Mouse (Mus musculus): ENCODE measurements around the gene Srarp.

The Srarp gene

GRCm38 (mm10) chr4:141456193-141456938 lies 20.5 kb upstream of the Srarp start:
- DNase-seq (ENCODE audit: low spot score in 2 of 2), result no peak

GRCm38 (mm10) chr4:141455526-141455925 lies 19.6 kb upstream of the Srarp start:
- no peak for DNase-seq (ENCODE audit: low spot score in 2 of 2)

GRCm38 (mm10) chr4:141454581-141455350 lies 18.9 kb upstream of the Srarp start:
- no peak for DNase-seq (ENCODE audit: low spot score in 2 of 2)

GRCm38 (mm10) chr4:141451916-141452450 lies 16.1 kb upstream of the Srarp start:
- DNase-seq (ENCODE audit: low spot score in 2 of 2), result no peak

- DNase-seq (ENCODE audit: low spot score in 2 of 2), result no peak
These were observed 15.3 kb upstream of the Srarp start for GRCm38 (mm10) chr4:141451251-141451650.

- no peak for DNase-seq (ENCODE audit: low spot score in 2 of 2)
These were observed 10.3 kb upstream of the Srarp start for GRCm38 (mm10) chr4:141446211-141446610.

GRCm38 (mm10) chr4:141445328-141445720 lies 9.4 kb upstream of the Srarp start:
- DNase-seq (ENCODE audit: low spot score in 2 of 2), result no peak

GRCm38 (mm10) chr4:141444451-141445327 lies 8.8 kb upstream of the Srarp start, which contains the start of gene Zbtb17:
Zbtb17 (plus strand) TSS chr4:141444654.
- DNase-seq (ENCODE audit: low spot score in 2 of 2), result peak; percentile 80 to 89

- no peak for DNase-seq (ENCODE audit: low spot score in 2 of 2)
These were observed 7.9 kb upstream of the Srarp start for GRCm38 (mm10) chr4:141443641-141444429.

GRCm38 (mm10) chr4:141440877-141441276 lies 5.0 kb upstream of the Srarp start:
- no peak for DNase-seq (ENCODE audit: low spot score in 2 of 2)

- DNase-seq (ENCODE audit: low spot score in 2 of 2), result no peak
These were observed 3.3 kb upstream of the Srarp start for GRCm38 (mm10) chr4:141439083-141439803.

GRCm38 (mm10) chr4:141433191-141433590 lies 2.7 kb downstream of the Srarp start:
- DNase-seq (ENCODE audit: low spot score in 2 of 2), result no peak

- DNase-seq (ENCODE audit: low spot score in 2 of 2), result no peak
These were observed 3.2 kb downstream of the Srarp start for GRCm38 (mm10) chr4:141432666-141433065.

GRCm38 (mm10) chr4:141430997-141431396 lies 4.9 kb downstream of the Srarp start:
- peak in 1 of 2 experiments; percentile 47 for DNase-seq (ENCODE audit: low spot score in 2 of 2)

- no peak for DNase-seq (ENCODE audit: low spot score in 2 of 2)
These were observed 6.1 kb downstream of the Srarp start for GRCm38 (mm10) chr4:141429847-141430246.

- DNase-seq (ENCODE audit: low spot score in 2 of 2), result no peak
These were observed 6.5 kb downstream of the Srarp start for GRCm38 (mm10) chr4:141429381-141429780.

GRCm38 (mm10) chr4:141427921-141428320 lies 8.0 kb downstream of the Srarp start:
- no peak for DNase-seq (ENCODE audit: low spot score in 2 of 2)

- DNase-seq (ENCODE audit: low spot score in 2 of 2), result no peak
These were observed 8.8 kb downstream of the Srarp start for GRCm38 (mm10) chr4:141426796-141427745.

Measured in frontal cortex, postnatal 10 days (tissue).